Mouse (Mus musculus): ENCODE measurements around the gene Ccr9. TPM values are rescaled to one million over a fixed set of nuclear protein-coding genes. Genes with fewer than 3 reads are reported as not detected.
A peak's percentile ranks its signal among the peaks of the same experiment; 100 is the strongest.

Ccr9 gene
- polyA plus RNA-seq (2014; fragmentation: Nextera tagmentation; extraction: Ambion mirVana) = 0.22 and 0.34 TPM in 2 replicates

- ATAC-seq (ENCODE audit: low FRiP score) (peak; percentile 73), DNase-seq (ENCODE audit: low spot score, missing footprints) (peak; percentile 94)
- peaks cover 31% of the 10 kb centered on the region for H3K27me3 ChIP-seq (ENCODE audit: control insufficient read depth, insufficient read depth, low read length)
- peak within 1 kb of the TSS; percentile 38 for H3K4me3 ChIP-seq (ENCODE audit: low read depth, low read length)
- H3K36me3 ChIP-seq (ENCODE audit: control insufficient read depth, insufficient read depth, low read length) = no peaks in the 10 kb centered on the region
- no peaks in the 10 kb centered on the region for H3K9me3 ChIP-seq (ENCODE audit: control insufficient read depth, low read length)
- H3K4me1 ChIP-seq (ENCODE audit: control insufficient read depth, insufficient read depth, low read length) = peaks cover 8% of the 10 kb centered on the region
- H3K27ac ChIP-seq (ENCODE audit: low read depth, low read length) = no peak within 1 kb of the TSS
- H3K4me2 ChIP-seq = peak within 1 kb of the TSS; percentile 72
- under 1% methylated on average over 73 of the region's 73 CpGs for whole genome bisulfite sequencing
- H3K9ac ChIP-seq (ENCODE audit: low read length) = peak within 1 kb of the TSS; percentile 51
Observed at GRCm38 (mm10) chr9:123678327-123679105, at the start of gene Ccr9, which contains the start of gene Slc6a20a. Gene Ccr9 (plus strand): TSS chr9:123678439. Gene Slc6a20a (minus strand): TSS chr9:123678885.

- peaks cover 2% of the 10 kb centered on the region; the same call in 1 of the 2 replicates for H3K4me1 ChIP-seq (ENCODE audit: control insufficient read depth, insufficient read depth, low read length)
- ATAC-seq (ENCODE audit: low FRiP score) (no peak), DNase-seq (ENCODE audit: low spot score, missing footprints) (no peak)
- H3K9ac ChIP-seq (ENCODE audit: low read length) = no peak overlapping the region
- 83% methylated on average over 3 of the region's 3 CpGs for WGBS
- no peak overlapping the region for H3K4me3 ChIP-seq (ENCODE audit: low read depth, low read length)
- no peak overlapping the region for H3K4me2 ChIP-seq
- H3K9me3 ChIP-seq (ENCODE audit: control insufficient read depth, low read length) = no peaks in the 10 kb centered on the region
- H3K27me3 ChIP-seq (ENCODE audit: control insufficient read depth, insufficient read depth, low read length) = no peaks in the 10 kb centered on the region
- no peak overlapping the region for H3K27ac ChIP-seq (ENCODE audit: low read depth, low read length)
- no peaks in the 10 kb centered on the region for H3K36me3 ChIP-seq (ENCODE audit: control insufficient read depth, insufficient read depth, low read length)
Observed at GRCm38 (mm10) chr9:123631666-123632065, 46.6 kb upstream of the Ccr9 start.

DNA sequence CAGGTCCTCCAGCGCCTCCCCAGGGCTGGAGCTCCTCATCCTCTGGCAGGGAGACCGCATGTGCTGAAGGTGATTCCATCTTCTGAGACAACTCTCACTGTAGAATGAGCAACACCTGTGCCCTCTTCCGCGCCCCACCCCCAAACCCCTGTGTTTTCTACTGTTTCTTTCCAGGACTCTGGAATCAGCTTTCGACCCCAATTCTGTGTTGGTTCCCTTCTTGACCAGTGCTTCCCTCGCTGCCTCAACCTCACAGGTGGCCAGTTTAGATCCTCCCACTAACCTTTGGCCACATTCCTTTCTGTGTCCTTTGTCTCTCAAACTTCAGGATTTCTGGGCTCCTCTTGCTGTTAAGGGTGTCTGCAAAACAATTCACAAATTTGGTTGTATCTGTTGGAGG is 46.0 kb upstream of the Ccr9 start, which contains the start of gene Slc6a20b:
Slc6a20b (minus strand) TSS at position 285 of the 400 bp plus-strand sequence.
- no peaks in the 10 kb centered on the region for H3K9me3 ChIP-seq (ENCODE audit: control insufficient read depth, low read length)
- no peaks in the 10 kb centered on the region for H3K27me3 ChIP-seq (ENCODE audit: control insufficient read depth, insufficient read depth, low read length)
- no peak for ATAC-seq (ENCODE audit: low FRiP score)
- no peak for DNase-seq (ENCODE audit: low spot score, missing footprints)
- no peak within 1 kb of the TSS for H3K4me3 ChIP-seq (ENCODE audit: low read depth, low read length)
- WGBS = 90% methylated on average over 6 of the region's 6 CpGs
- H3K36me3 ChIP-seq (ENCODE audit: control insufficient read depth, insufficient read depth, low read length) = no peaks in the 10 kb centered on the region
- H3K27ac ChIP-seq (ENCODE audit: low read depth, low read length) = no peak within 1 kb of the TSS
- peaks cover 2% of the 10 kb centered on the region; the same call in 1 of the 2 replicates for H3K4me1 ChIP-seq (ENCODE audit: control insufficient read depth, insufficient read depth, low read length)
- H3K4me2 ChIP-seq = no peak within 1 kb of the TSS
- no peak within 1 kb of the TSS for H3K9ac ChIP-seq (ENCODE audit: low read length)

GRCm38 (mm10) chr9:123632993-123633392 is 45.2 kb upstream of the Ccr9 start:
- no peak for ATAC-seq (ENCODE audit: low FRiP score)
- H3K36me3 ChIP-seq (ENCODE audit: control insufficient read depth, insufficient read depth, low read length) = no peaks in the 10 kb centered on the region
- no peaks in the 10 kb centered on the region for H3K27me3 ChIP-seq (ENCODE audit: control insufficient read depth, insufficient read depth, low read length)
- H3K9me3 ChIP-seq (ENCODE audit: control insufficient read depth, low read length) = no peaks in the 10 kb centered on the region
- DNase-seq (ENCODE audit: low spot score, missing footprints) = no peak
- H3K9ac ChIP-seq (ENCODE audit: low read length) = no peak overlapping the region
- H3K4me3 ChIP-seq (ENCODE audit: low read depth, low read length) = no peak overlapping the region
- H3K27ac ChIP-seq (ENCODE audit: low read depth, low read length) = no peak overlapping the region
- 84% methylated on average over 3 of the region's 3 CpGs for WGBS
- no peak overlapping the region for H3K4me2 ChIP-seq
- peaks cover 2% of the 10 kb centered on the region; the same call in 1 of the 2 replicates for H3K4me1 ChIP-seq (ENCODE audit: control insufficient read depth, insufficient read depth, low read length)

DNA sequence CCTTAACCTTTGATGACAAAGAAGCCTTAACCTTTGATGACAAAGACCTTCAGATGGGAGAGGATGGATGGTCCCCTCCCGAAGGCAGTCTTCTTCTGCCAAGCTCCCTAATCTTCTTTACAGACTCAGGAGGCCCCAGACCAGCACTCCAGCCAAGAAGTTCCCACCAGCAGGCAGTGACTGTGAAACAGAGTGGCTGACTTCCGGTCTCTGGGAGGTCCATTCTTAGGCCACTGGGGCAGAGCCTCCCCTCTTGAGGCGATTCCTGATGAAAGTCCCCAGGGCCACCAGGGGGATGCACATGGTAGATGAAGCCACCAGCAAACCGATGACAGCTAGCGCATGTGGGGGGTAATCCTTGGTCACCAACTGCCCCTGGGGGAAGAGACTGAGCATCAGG is 41.5 kb upstream of the Ccr9 start:
- Histone ChIP-seq H3K36me3 (ENCODE audit: control insufficient read depth, insufficient read depth, low read length) (no peaks in the 10 kb centered on the region), H3K27ac (ENCODE audit: low read depth, low read length) (no peak overlapping the region), H3K27me3 (ENCODE audit: control insufficient read depth, insufficient read depth, low read length) (no peaks in the 10 kb centered on the region), H3K9me3 (ENCODE audit: control insufficient read depth, low read length) (no peaks in the 10 kb centered on the region), H3K4me1 (ENCODE audit: control insufficient read depth, insufficient read depth, low read length) (no peaks in the 10 kb centered on the region), H3K4me2 (no peak overlapping the region), H3K4me3 (ENCODE audit: low read depth, low read length) (no peak overlapping the region), H3K9ac (ENCODE audit: low read length) (no peak overlapping the region)
- WGBS = 74% methylated on average over 5 of the region's 5 CpGs
- ATAC-seq (ENCODE audit: low FRiP score) (no peak), DNase-seq (ENCODE audit: low spot score, missing footprints) (no peak)

GRCm38 (mm10) chr9:123638231-123638630 is 40.0 kb upstream of the Ccr9 start:
- H3K27me3 ChIP-seq (ENCODE audit: control insufficient read depth, insufficient read depth, low read length) = no peaks in the 10 kb centered on the region
- H3K9me3 ChIP-seq (ENCODE audit: control insufficient read depth, low read length) = no peaks in the 10 kb centered on the region
- H3K4me2 ChIP-seq = no peak overlapping the region
- H3K9ac ChIP-seq (ENCODE audit: low read length) = no peak overlapping the region
- H3K4me1 ChIP-seq (ENCODE audit: control insufficient read depth, insufficient read depth, low read length) = no peaks in the 10 kb centered on the region
- H3K27ac ChIP-seq (ENCODE audit: low read depth, low read length) = no peak overlapping the region
- H3K36me3 ChIP-seq (ENCODE audit: control insufficient read depth, insufficient read depth, low read length) = no peaks in the 10 kb centered on the region
- no peak for ATAC-seq (ENCODE audit: low FRiP score)
- H3K4me3 ChIP-seq (ENCODE audit: low read depth, low read length) = no peak overlapping the region
- DNase-seq (ENCODE audit: low spot score, missing footprints) = no peak

GRCm38 (mm10) chr9:123638668-123639089 is 39.6 kb upstream of the Ccr9 start:
- DNase-seq (ENCODE audit: low spot score, missing footprints) = peak; percentile 84
- no peaks in the 10 kb centered on the region for H3K36me3 ChIP-seq (ENCODE audit: control insufficient read depth, insufficient read depth, low read length)
- H3K9me3 ChIP-seq (ENCODE audit: control insufficient read depth, low read length) = no peaks in the 10 kb centered on the region
- no peaks in the 10 kb centered on the region for H3K4me1 ChIP-seq (ENCODE audit: control insufficient read depth, insufficient read depth, low read length)
- ATAC-seq (ENCODE audit: low FRiP score) = peak; percentile 57; the same call in 1 of the 2 replicates
- H3K4me3 ChIP-seq (ENCODE audit: low read depth, low read length) = no peak overlapping the region
- no peak overlapping the region for H3K27ac ChIP-seq (ENCODE audit: low read depth, low read length)
- H3K9ac ChIP-seq (ENCODE audit: low read length) = no peak overlapping the region
- 79% methylated on average over 1 of the region's 1 CpGs for WGBS
- H3K4me2 ChIP-seq = no peak overlapping the region
- no peaks in the 10 kb centered on the region for H3K27me3 ChIP-seq (ENCODE audit: control insufficient read depth, insufficient read depth, low read length)

- Histone ChIP-seq H3K36me3 (ENCODE audit: control insufficient read depth, insufficient read depth, low read length) (no peaks in the 10 kb centered on the region), H3K27me3 (ENCODE audit: control insufficient read depth, insufficient read depth, low read length) (no peaks in the 10 kb centered on the region), H3K9ac (ENCODE audit: low read length) (no peak overlapping the region), H3K27ac (ENCODE audit: low read depth, low read length) (no peak overlapping the region), H3K4me1 (ENCODE audit: control insufficient read depth, insufficient read depth, low read length) (no peaks in the 10 kb centered on the region), H3K4me2 (no peak overlapping the region), H3K4me3 (ENCODE audit: low read depth, low read length) (no peak overlapping the region), H3K9me3 (ENCODE audit: control insufficient read depth, low read length) (no peaks in the 10 kb centered on the region)
- ATAC-seq (ENCODE audit: low FRiP score) (no peak), DNase-seq (ENCODE audit: low spot score, missing footprints) (no peak)
- WGBS = 77% methylated on average over 1 of the region's 1 CpGs
Observed at GRCm38 (mm10) chr9:123640106-123640505, 38.1 kb upstream of the Ccr9 start.

GRCm38 (mm10) chr9:123649785-123650511 is 28.3 kb upstream of the Ccr9 start:
- Histone ChIP-seq H3K4me1 (ENCODE audit: control insufficient read depth, insufficient read depth, low read length) (no peaks in the 10 kb centered on the region), H3K27me3 (ENCODE audit: control insufficient read depth, insufficient read depth, low read length) (no peaks in the 10 kb centered on the region), H3K27ac (ENCODE audit: low read depth, low read length) (no peak overlapping the region), H3K9me3 (ENCODE audit: control insufficient read depth, low read length) (no peaks in the 10 kb centered on the region), H3K36me3 (ENCODE audit: control insufficient read depth, insufficient read depth, low read length) (no peaks in the 10 kb centered on the region), H3K9ac (ENCODE audit: low read length) (no peak overlapping the region), H3K4me2 (no peak overlapping the region), H3K4me3 (ENCODE audit: low read depth, low read length) (no peak overlapping the region)
- 91% methylated on average over 2 of the region's 2 CpGs for WGBS
- no peak for DNase-seq (ENCODE audit: low spot score, missing footprints)
- no peak for ATAC-seq (ENCODE audit: low FRiP score)

All from midbrain, embryonic 11.5 days (tissue).